Mouse (Mus musculus) ES-E14 (cell line): Measurements from ENCODE around the gene Slc6a9. TPM values are rescaled to one million over a fixed set of nuclear protein-coding genes. Genes with fewer than 3 reads are reported as not detected.

ENCODE experiments used
- DNase-seq: peaks from one replicate; pipeline ENCODE4 v3.0.0-alpha.2; 2013; ENCODE audit warnings: low read depth, low spot score
- H3K27ac ChIP-seq: 2 replicates; pipeline ENCODE4 v1.5.1; 2012; ENCODE audit warnings: low read depth, mild to moderate bottlenecking, low read length, moderate library complexity, mixed read lengths; ENCODE audit not compliant: poor library complexity, insufficient read depth, severe bottlenecking
- H3K36me3 ChIP-seq: 2 replicates; pipeline ENCODE4 v1.6.1; 2012; ENCODE audit warnings: mild to moderate bottlenecking, low read length, moderate library complexity, mixed read lengths; ENCODE audit not compliant: control insufficient read depth, poor library complexity, insufficient read depth, severe bottlenecking
- H3K4me1 ChIP-seq, 2 experiments: fragments of 150-350 bp in 1 of 2; sonication (generic) in 1 of 2; 2 replicates each; pipeline ENCODE4 v1.6.1; 2012; ENCODE audit warnings: low read length in 2 of 2, mild to moderate bottlenecking in 1 of 2, mixed read lengths in 1 of 2; ENCODE audit not compliant: control insufficient read depth in 2 of 2, insufficient read depth in 2 of 2, poor library complexity in 1 of 2
- H3K4me3 ChIP-seq, 2 experiments: fragments of 150-350 bp in 1 of 2; sonication (generic) in 1 of 2; 2 replicates each; pipeline ENCODE4 v1.5.1; 2012; ENCODE audit warnings: low read length in 2 of 2, low read depth in 1 of 2, mild to moderate bottlenecking in 1 of 2, mixed read lengths in 1 of 2; ENCODE audit not compliant: insufficient read depth in 1 of 2, poor library complexity in 1 of 2, severe bottlenecking in 1 of 2
- H3K9ac ChIP-seq: 2 replicates; pipeline ENCODE4 v1.6.1; 2012; ENCODE audit warnings: low read depth, mild to moderate bottlenecking, low read length, mixed read lengths; ENCODE audit not compliant: poor library complexity, insufficient read depth, severe bottlenecking
- H3K9me3 ChIP-seq: fragments of 150-350 bp; sonication (generic); 2 replicates; pipeline ENCODE4 v1.6.1; 2012; ENCODE audit warnings: low read depth, mild to moderate bottlenecking, low read length; ENCODE audit not compliant: control insufficient read depth, insufficient read depth
- CHD2 ChIP-seq: IDR thresholded peaks from 2 replicates; pipeline ENCODE4 v1.6.1; 2014; ENCODE audit warnings: mild to moderate bottlenecking, low read depth, low read length, inconsistent platforms
- HCFC1 ChIP-seq: IDR thresholded peaks from 2 replicates; pipeline ENCODE4 v1.6.1; 2012; ENCODE audit warnings: low read length, inconsistent platforms, borderline replicate concordance; ENCODE audit not compliant: insufficient read depth
- MAFK ChIP-seq: IDR thresholded peaks from 2 replicates; pipeline ENCODE4 v1.6.1; 2014; ENCODE audit warnings: mild to moderate bottlenecking, low read depth, low read length, inconsistent platforms; ENCODE audit not compliant: insufficient read depth
- ZC3H11A ChIP-seq: IDR thresholded peaks from 2 replicates; pipeline ENCODE4 v1.6.1; 2012; ENCODE audit warnings: low read depth, mild to moderate bottlenecking, inconsistent platforms, low read length, borderline replicate concordance
- ZNF384 ChIP-seq: IDR thresholded peaks from 2 replicates; pipeline ENCODE4 v1.6.1; 2012; ENCODE audit warnings: low read depth, low read length, inconsistent platforms
- in situ Hi-C, 2 experiments: fragments of 600-800 bp; cut with MboI; formaldehyde crosslinking; loops; one replicate each; pipeline ENCODE4 v1.15.1; 2025; ENCODE audit warnings: low sequenced_read_pairs in 2 of 2, inconsistent platforms in 1 of 2; ENCODE audit not compliant: unreplicated experiment in 2 of 2
- total RNA-seq: library from RNA; depleted of rRNA; stranded (reverse); fragments of 300-350 nt; gene quantifications from 2 replicates; pipeline ENCODE4 v1.2.3, GENCODE M21; 2012; rRNA removed

Slc6a9 gene
- total RNA-seq, 1 experiment: 6.9 TPM

- H3K36me3 ChIP-seq: no peaks in the 10 kb centered on the region
- no peak for DNase-seq
- in situ Hi-C loops: no loop called here
- H3K4me1 ChIP-seq: peaks cover 0 to 3% of the 10 kb centered on the region in 2 experiments; a peak in 2 of 4 replicates
- H3K27ac ChIP-seq: no peak overlapping the region
- no peaks in the 10 kb centered on the region for H3K9me3 ChIP-seq
- H3K4me3 ChIP-seq: no peak overlapping the region
- no peak for TF ChIP-seq CHD2
- no peak for TF ChIP-seq ZNF384
- no peak for TF ChIP-seq ZC3H11A
- no peak for TF ChIP-seq MAFK
- no peak for TF ChIP-seq HCFC1
- H3K9ac ChIP-seq: no peak overlapping the region
Observed at GRCm38 (mm10) chr4:117918762-117919161, 84.5 kb downstream of the Slc6a9 start.

GRCm38 (mm10) chr4:117921358-117921757 lies 87.1 kb downstream of the Slc6a9 start:
- Histone ChIP-seq H3K4me1 (no peaks in the 10 kb centered on the region; a peak in 1 of 4 replicates), H3K4me3 (no peak overlapping the region)

GRCm38 (mm10) chr4:117923450-117923849 lies 89.1 kb downstream of the Slc6a9 start:
- Histone ChIP-seq H3K27ac (no peak overlapping the region), H3K4me1 (no peaks in the 10 kb centered on the region; a peak in 1 of 4 replicates), H3K4me3 (no peak overlapping the region), H3K9me3 (no peaks in the 10 kb centered on the region), H3K36me3 (peaks cover 2% of the 10 kb centered on the region; the same call in 1 of the 2 replicates), H3K9ac (no peak overlapping the region)
- no peak for DNase-seq
- no peak for TF ChIP-seq ZC3H11A
- no peak for TF ChIP-seq MAFK
- no peak for TF ChIP-seq CHD2
- TF ChIP-seq HCFC1: no peak
- no peak for TF ChIP-seq ZNF384
- in situ Hi-C loops: no loop called here

More at GRCm38 (mm10) chr4:117921358-117921757, 87.1 kb downstream of the Slc6a9 start:
- in situ Hi-C loops: no loop called here
- DNase-seq: no peak
- Histone ChIP-seq H3K36me3 (peaks cover 2% of the 10 kb centered on the region; the same call in 1 of the 2 replicates), H3K9me3 (no peaks in the 10 kb centered on the region), H3K27ac (no peak overlapping the region), H3K9ac (no peak overlapping the region)
- TF ChIP-seq ZC3H11A (no peak), ZNF384 (no peak), MAFK (no peak), CHD2 (no peak), HCFC1 (no peak)

Other genes with a start within 250 kb of the Slc6a9 start
- 53.6 and 55.5 TPM in 2 replicates for gene Dmap1, start 152.2 kb upstream of the Slc6a9 start, total RNA-seq
- gene Gm12845, start 110.1 kb upstream of the Slc6a9 start, total RNA-seq: not detected in 2 replicates
- gene Klf17, start 68.9 kb upstream of the Slc6a9 start, total RNA-seq: 0.53 and 0.76 TPM in 2 replicates
- gene Ccdc24, start 38.1 kb downstream of the Slc6a9 start, total RNA-seq: 1.0 and 3.1 TPM in 2 replicates
- gene B4galt2, start 49.0 kb downstream of the Slc6a9 start, total RNA-seq: 11.1 and 11.2 TPM in 2 replicates
- 267 and 398 TPM in 2 replicates for gene Atp6v0b, start 52.8 kb downstream of the Slc6a9 start, total RNA-seq
- gene Dph2, start 57.5 kb downstream of the Slc6a9 start, total RNA-seq: 25.1 and 36.1 TPM in 2 replicates
- 50.2 and 53.6 TPM in 2 replicates for gene Ipo13, start 80.5 kb downstream of the Slc6a9 start, total RNA-seq
- 0.94 and 1.8 TPM in 2 replicates for gene Artn, start 95.3 kb downstream of the Slc6a9 start, total RNA-seq